Mouse (Mus musculus): ENCODE data around the gene Csrnp3. TPM values are rescaled to one million over a fixed set of nuclear protein-coding genes. Genes with fewer than 3 reads are reported as not detected.
"Not testable (repeated sequence)": the region's sequence is repeated elsewhere in the genome, so short reads cannot be mapped to it uniquely, and the experiment has no call there.

Csrnp3 gene
- total and polyA plus RNA-seq, 3 experiments, result 0.16 TPM; not detected in 2

DNA sequence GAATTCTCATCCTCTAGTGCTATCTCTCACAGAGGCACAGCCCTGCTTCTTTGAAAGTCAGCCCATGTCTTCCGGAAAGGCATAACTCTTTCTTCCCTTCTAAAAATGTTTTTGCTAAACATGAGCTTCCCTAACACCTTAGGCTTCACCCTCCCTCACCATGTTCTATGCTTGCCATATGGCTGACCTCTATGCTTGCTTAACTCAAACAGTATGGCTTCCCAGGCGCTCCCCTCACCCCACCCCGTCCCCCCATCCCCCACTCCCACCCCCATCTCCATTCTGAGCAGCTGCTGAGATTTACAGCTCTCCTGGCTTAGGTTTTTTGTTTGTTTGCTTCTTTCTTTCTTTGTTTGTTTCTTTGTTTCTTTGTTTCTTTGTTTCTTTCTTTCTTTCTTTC lies 3.2 kb upstream of the Csrnp3 start:
- ATAC-seq (ENCODE audit: extremely low read depth, insufficient number of reproducible peaks, low FRiP score, poor library complexity, severe bottlenecking) (no peak), DNase-seq (ENCODE audit: low spot score) (no peak)
- Histone ChIP-seq H3K4me3 (ENCODE audit: low read depth, low read length) (no peak overlapping the region), H3K9me3 (replicated peaks) (0 out of 2 replicates have a peak, but pooled peaks cover 6% of the 10 kb centered on the region), H3K36me3 (replicated peaks) (no peaks in the 10 kb centered on the region), H3K27me3 (ENCODE audit: insufficient read depth, low read length) (no peaks in the 10 kb centered on the region), H3K4me1 (ENCODE audit: insufficient read depth, low read depth, low read length) (no peaks in the 10 kb centered on the region)
- no peak for TF ChIP-seq TAL1 (conservative IDR thresholded peaks at IDR 0.05; ENCODE audit: low read depth, low read length)
- no peak for TF ChIP-seq CTCF (IDR thresholded peaks at IDR 0.05; ENCODE audit: low read depth, low read length)
- TF ChIP-seq GATA1 (IDR thresholded peaks at IDR 0.05; ENCODE audit: borderline replicate concordance, low read length), result no peak
- TF ChIP-seq GATA2 (IDR thresholded peaks at IDR 0.05; ENCODE audit: borderline replicate concordance, low read depth, low read length), result no peak
- no peak for TF ChIP-seq POLR2AphosphoS5 (IDR thresholded peaks at IDR 0.05; ENCODE audit: insufficient replicate concordance, low read depth, low read length)

- TF ChIP-seq CTCF (IDR thresholded peaks at IDR 0.05; ENCODE audit: low read depth, low read length) (no peak), TAL1 (conservative IDR thresholded peaks at IDR 0.05; ENCODE audit: low read depth, low read length) (no peak), GATA2 (IDR thresholded peaks at IDR 0.05; ENCODE audit: borderline replicate concordance, low read depth, low read length) (no peak), POLR2AphosphoS5 (IDR thresholded peaks at IDR 0.05; ENCODE audit: insufficient replicate concordance, low read depth, low read length) (no peak), GATA1 (IDR thresholded peaks at IDR 0.05; ENCODE audit: borderline replicate concordance, low read length) (no peak)
- H3K9me3 ChIP-seq (replicated peaks), result peaks cover 10% of the 10 kb centered on the region; the same call in 1 of the 2 replicates
- ATAC-seq (ENCODE audit: extremely low read depth, insufficient number of reproducible peaks, low FRiP score, poor library complexity, severe bottlenecking) (no peak), DNase-seq (ENCODE audit: low spot score) (no peak)
- no peak overlapping the region for H3K4me3 ChIP-seq (ENCODE audit: low read depth, low read length)
- H3K27me3 ChIP-seq (ENCODE audit: insufficient read depth, low read length), result no peaks in the 10 kb centered on the region
- H3K4me1 ChIP-seq (ENCODE audit: insufficient read depth, low read depth, low read length), result no peaks in the 10 kb centered on the region
- H3K36me3 ChIP-seq (replicated peaks), result no peaks in the 10 kb centered on the region
Measured at GRCm38 (mm10) chr2:65846000-65846755, 611 bp downstream of the Csrnp3 start.

- Histone ChIP-seq H3K36me3 (replicated peaks) (no peaks in the 10 kb centered on the region), H3K27me3 (ENCODE audit: insufficient read depth, low read length) (no peaks in the 10 kb centered on the region), H3K4me1 (ENCODE audit: insufficient read depth, low read depth, low read length) (no peaks in the 10 kb centered on the region), H3K9me3 (replicated peaks) (peaks cover 12% of the 10 kb centered on the region; the same call in 1 of the 2 replicates), H3K4me3 (ENCODE audit: low read depth, low read length) (no peak overlapping the region)
- DNase-seq (ENCODE audit: low spot score) (no peak), ATAC-seq (ENCODE audit: extremely low read depth, insufficient number of reproducible peaks, low FRiP score, poor library complexity, severe bottlenecking) (no peak)
- no peak for TF ChIP-seq POLR2AphosphoS5 (IDR thresholded peaks at IDR 0.05; ENCODE audit: insufficient replicate concordance, low read depth, low read length)
- TF ChIP-seq GATA1 (IDR thresholded peaks at IDR 0.05; ENCODE audit: borderline replicate concordance, low read length), result no peak
- no peak for TF ChIP-seq TAL1 (conservative IDR thresholded peaks at IDR 0.05; ENCODE audit: low read depth, low read length)
- TF ChIP-seq CTCF (IDR thresholded peaks at IDR 0.05; ENCODE audit: low read depth, low read length), result no peak
- no peak for TF ChIP-seq GATA2 (IDR thresholded peaks at IDR 0.05; ENCODE audit: borderline replicate concordance, low read depth, low read length)
Measured at GRCm38 (mm10) chr2:65847463-65848110, 2.0 kb downstream of the Csrnp3 start.

DNA sequence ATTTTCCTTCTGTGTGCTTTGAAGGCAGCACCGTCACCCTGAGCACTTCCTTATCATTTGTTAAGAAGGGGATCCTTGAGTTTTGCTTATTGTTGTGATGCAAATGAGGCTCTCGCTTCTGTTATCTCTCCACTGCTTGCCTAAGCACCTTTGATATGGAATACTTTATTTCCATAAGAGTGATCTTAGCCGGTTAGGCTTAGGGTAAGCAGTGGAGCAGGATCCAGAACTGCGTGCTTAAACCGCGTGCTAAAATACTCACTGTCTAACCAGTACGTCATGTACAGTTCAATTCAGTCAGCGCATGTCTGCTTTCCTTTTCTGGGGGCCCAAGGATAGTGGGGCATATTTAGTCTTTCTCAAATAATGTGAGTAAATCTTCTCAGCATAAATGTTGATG lies 3.1 kb downstream of the Csrnp3 start:
- ATAC-seq (ENCODE audit: extremely low read depth, insufficient number of reproducible peaks, low FRiP score, poor library complexity, severe bottlenecking) (no peak), DNase-seq (ENCODE audit: low spot score) (no peak)
- Histone ChIP-seq H3K4me1 (ENCODE audit: insufficient read depth, low read depth, low read length) (no peaks in the 10 kb centered on the region), H3K36me3 (replicated peaks) (no peaks in the 10 kb centered on the region), H3K9me3 (replicated peaks) (peaks cover 12% of the 10 kb centered on the region), H3K4me3 (ENCODE audit: low read depth, low read length) (no peak overlapping the region), H3K27me3 (ENCODE audit: insufficient read depth, low read length) (no peaks in the 10 kb centered on the region)
- no peak for TF ChIP-seq CTCF (IDR thresholded peaks at IDR 0.05; ENCODE audit: low read depth, low read length)
- TF ChIP-seq POLR2AphosphoS5 (IDR thresholded peaks at IDR 0.05; ENCODE audit: insufficient replicate concordance, low read depth, low read length), result no peak
- TF ChIP-seq TAL1 (conservative IDR thresholded peaks at IDR 0.05; ENCODE audit: low read depth, low read length), result no peak
- TF ChIP-seq GATA2 (IDR thresholded peaks at IDR 0.05; ENCODE audit: borderline replicate concordance, low read depth, low read length), result no peak
- TF ChIP-seq GATA1 (IDR thresholded peaks at IDR 0.05; ENCODE audit: borderline replicate concordance, low read length), result no peak

DNA sequence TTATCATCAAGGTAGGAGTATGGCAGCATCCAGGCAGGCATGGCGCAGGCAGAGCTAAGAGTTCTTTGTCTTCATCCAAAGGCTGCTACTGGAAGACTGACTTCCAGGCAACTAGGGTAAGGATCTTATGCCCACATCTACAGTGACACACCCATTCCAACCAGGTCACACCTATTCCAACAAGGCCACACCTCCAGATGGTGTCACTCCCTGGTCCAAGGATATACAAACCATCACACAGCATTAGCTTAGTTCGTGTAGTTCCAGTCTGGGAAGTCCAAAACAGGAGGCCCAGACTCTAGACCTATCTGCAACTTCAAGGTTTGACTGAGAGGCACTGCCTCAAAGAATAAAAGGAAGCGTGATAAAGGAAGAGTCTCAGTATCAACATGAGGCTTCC lies 4.7 kb downstream of the Csrnp3 start:
- ATAC-seq (ENCODE audit: extremely low read depth, insufficient number of reproducible peaks, low FRiP score, poor library complexity, severe bottlenecking); H3K4me3 ChIP-seq (ENCODE audit: low read depth, low read length); H3K36me3 ChIP-seq (replicated peaks); H3K27me3 ChIP-seq (ENCODE audit: insufficient read depth, low read length); DNase-seq (ENCODE audit: low spot score); H3K4me1 ChIP-seq (ENCODE audit: insufficient read depth, low read depth, low read length): not testable (repeated sequence)
- H3K9me3 ChIP-seq (replicated peaks), result peaks cover 15% of the 10 kb centered on the region

GRCm38 (mm10) chr2:65856791-65857190 lies 11.2 kb downstream of the Csrnp3 start:
- DNase-seq (ENCODE audit: low spot score), result no peak
- Histone ChIP-seq H3K36me3 (replicated peaks) (no peaks in the 10 kb centered on the region), H3K4me3 (ENCODE audit: low read depth, low read length) (no peak overlapping the region), H3K4me1 (ENCODE audit: insufficient read depth, low read depth, low read length) (no peaks in the 10 kb centered on the region), H3K27me3 (ENCODE audit: insufficient read depth, low read length) (no peaks in the 10 kb centered on the region), H3K9me3 (replicated peaks) (peaks cover 17% of the 10 kb centered on the region)
- TF ChIP-seq CTCF (IDR thresholded peaks at IDR 0.05; ENCODE audit: low read depth, low read length) (no peak), GATA2 (IDR thresholded peaks at IDR 0.05; ENCODE audit: borderline replicate concordance, low read depth, low read length) (no peak), TAL1 (conservative IDR thresholded peaks at IDR 0.05; ENCODE audit: low read depth, low read length) (no peak), GATA1 (IDR thresholded peaks at IDR 0.05; ENCODE audit: borderline replicate concordance, low read length) (no peak), POLR2AphosphoS5 (IDR thresholded peaks at IDR 0.05; ENCODE audit: insufficient replicate concordance, low read depth, low read length) (no peak)
- ATAC-seq (ENCODE audit: extremely low read depth, insufficient number of reproducible peaks, low FRiP score, poor library complexity, severe bottlenecking), result no peak

Measured in G1E (cell line).